Mouse (Mus musculus): ENCODE measurements around the gene Cfap221.

GRCm38 (mm10) chr1:119931421-119932150, 65.4 kb downstream of the Cfap221 start:
- TF ChIP-seq CTCF (IDR thresholded peaks at IDR 0.05 in 2 of 3, conservative IDR thresholded peaks at IDR 0.05 in 1 of 3; ENCODE audit: control insufficient read depth in 1 of 3, insufficient read depth in 1 of 3, low read depth in 2 of 3, low read length in 3 of 3, poor library complexity in 1 of 3, severe bottlenecking in 1 of 3) = no peak
- no peak for TF ChIP-seq POLR2A (IDR thresholded peaks at IDR 0.05; ENCODE audit: control insufficient read depth in 1 of 2, insufficient read depth in 1 of 2, low read depth in 1 of 2, low read length in 2 of 2, poor library complexity in 1 of 2)

All from MEL (cell line).